Mouse (Mus musculus): ENCODE results near the gene Mlf2.

The Mlf2 gene

DNA sequence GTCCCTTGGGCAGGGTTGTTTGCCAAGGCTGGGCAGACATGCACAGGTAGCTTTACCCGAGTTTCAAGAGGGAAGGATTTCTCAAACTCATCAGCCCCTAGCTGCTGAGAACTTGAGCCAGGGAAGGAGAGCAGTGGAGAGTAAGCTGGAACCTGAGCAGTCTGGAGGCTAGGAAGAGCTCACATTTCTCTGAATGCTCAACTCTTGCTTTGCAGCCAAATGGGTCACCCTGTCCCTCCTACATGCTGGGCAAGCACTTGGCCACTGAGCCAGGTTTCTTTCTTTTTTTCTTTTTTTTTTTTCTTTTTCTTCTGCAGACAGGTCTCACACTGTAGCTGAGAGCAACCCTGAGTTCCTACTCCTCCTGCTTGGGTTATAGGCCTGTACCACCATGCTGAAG is 5.5 kb downstream of the Mlf2 start:
- no peak for DNase-seq

DNA sequence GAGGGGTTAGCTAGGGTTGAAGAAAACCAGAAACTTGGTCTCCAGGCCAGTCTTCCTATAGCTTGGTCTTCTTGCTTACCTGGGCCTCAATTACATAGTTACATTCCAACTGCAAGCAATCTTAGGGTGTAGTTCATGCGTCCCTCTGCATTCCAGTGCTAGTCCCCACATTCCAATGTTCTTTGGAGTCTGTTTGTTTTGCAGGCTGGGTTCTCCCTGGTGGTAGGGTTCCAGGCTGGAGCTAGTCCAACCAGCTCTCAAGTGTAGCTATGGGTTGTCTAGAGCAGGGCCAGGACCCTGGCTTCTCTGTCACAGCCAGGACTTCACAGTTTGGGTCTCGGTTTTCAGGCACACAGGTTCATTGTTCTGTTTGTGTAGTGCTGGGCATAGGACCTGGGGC is 6.3 kb downstream of the Mlf2 start:
- DNase-seq = no peak

DNA sequence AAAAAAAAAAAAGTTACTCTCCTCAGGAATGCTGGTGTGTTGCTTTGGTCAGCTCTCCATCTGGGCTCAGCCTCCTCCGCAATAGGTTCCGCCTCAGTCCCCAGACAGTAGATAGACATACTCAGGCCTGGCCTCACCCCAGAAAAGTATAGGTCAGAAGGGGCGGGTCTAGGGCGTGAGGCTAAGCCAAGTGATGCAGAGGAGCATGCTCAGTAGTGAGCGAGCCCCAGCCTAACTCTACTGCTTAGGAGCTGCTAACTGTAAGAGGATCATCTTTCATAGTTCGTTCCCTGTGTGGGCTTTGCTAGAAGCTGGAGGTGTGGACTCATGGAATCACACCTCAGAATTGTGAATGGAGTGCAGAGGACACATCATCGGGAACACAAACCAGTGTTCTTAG is 7.4 kb downstream of the Mlf2 start:
- DNase-seq = no peak

GRCm38 (mm10) chr6:124941679-124942078 is 10.5 kb downstream of the Mlf2 start:
- DNase-seq = no peak

GRCm38 (mm10) chr6:124943526-124943925 is 12.3 kb downstream of the Mlf2 start:
- no peak for DNase-seq

DNA sequence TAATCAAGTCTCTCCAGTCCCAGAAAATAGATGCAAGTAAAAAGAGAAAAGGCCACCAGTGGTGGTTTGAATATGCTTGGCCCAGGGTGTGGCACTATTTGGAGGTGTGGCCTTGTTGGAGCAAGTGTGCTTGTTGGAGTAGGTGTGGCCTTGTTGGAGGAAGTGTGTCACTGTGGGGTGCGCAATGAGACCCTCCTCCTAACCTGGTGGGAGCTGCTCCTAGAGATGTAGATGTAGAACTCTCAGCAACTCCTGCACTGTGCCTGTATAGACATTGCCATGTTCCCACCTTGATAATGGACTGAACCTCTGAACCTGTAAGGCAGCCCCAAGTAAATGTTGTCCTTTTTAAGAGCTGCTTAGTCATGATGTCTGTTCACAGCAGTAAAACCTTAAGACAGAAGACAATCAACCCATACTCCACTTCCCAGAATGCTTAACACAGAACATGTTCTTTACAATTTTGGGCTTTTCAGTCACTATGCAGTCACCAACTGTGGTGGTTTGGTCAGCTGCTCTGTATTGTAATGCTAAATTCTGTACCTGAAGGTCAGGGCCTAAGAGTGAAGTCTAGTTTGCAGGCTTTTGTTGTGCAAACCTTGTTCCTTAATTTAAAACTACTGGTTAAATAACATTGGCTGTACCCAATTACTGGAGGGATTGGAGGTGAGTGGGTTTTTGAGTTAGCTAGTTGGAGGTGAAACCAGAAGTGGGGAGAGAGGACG is 23.0 kb downstream of the Mlf2 start:
- DNase-seq = no peak

DNA sequence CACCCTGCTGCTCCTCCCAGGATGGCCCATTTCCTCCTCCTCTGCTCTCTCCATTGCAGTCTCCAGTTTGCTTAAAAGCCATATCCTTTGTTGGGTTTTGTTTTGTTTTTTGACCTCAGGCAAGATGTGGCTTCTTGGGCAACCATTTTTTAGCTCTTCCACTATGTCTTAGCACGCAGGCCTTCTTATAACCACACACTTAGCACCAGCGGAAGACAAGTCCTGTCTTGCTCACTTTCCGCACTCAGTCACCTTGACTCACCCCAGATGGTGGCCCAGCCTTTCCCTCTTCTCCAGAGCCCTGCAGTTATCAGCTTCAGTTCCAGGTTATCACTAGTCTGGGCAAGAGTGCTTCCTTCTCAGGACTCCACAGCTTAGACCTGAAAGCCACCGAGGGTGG is 24.0 kb downstream of the Mlf2 start:
- no peak for DNase-seq

DNA sequence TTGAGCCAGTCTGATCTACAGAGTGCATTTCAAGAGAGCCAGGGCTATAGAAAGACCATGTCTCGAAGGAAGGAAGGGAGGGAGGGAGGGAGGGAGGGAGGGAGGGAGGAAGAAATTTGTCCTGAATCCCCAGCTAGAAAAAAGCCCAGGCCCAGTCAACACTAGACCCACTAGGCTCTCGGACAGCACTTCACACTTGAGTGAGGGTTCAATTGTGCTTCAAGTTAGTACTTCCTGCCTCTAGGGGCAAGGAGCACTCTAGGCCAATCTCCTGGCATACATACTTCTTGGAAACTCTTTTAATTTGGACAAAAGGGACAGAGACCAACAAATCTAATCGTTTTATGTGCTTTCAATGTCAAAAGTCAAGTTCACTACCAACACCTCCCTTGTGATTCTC is 26.9 kb downstream of the Mlf2 start:
- DNase-seq = no peak

- DNase-seq = no peak
These were observed 28.8 kb downstream of the Mlf2 start for GRCm38 (mm10) chr6:124959960-124960359.

DNA sequence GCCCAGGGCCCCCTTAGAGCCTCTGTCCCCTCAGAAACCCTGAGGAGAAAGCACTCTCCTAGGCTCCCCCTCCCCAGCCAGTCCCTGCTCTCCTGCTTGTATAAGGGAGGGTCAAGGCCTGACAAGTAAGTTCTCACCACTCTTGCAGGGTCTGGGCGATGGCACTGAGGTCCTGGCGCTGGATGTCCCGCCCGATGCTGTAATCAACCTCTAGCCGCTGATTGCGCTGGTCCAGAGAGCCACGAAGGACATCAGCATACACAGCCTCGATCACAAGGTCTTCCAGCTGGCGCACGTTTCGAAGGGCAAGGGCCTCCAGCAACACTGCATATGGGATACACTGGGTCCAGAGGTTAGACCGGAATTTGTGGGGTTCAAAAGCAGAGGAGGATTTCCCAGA is 29.8 kb downstream of the Mlf2 start:
- DNase-seq = no peak

DNA sequence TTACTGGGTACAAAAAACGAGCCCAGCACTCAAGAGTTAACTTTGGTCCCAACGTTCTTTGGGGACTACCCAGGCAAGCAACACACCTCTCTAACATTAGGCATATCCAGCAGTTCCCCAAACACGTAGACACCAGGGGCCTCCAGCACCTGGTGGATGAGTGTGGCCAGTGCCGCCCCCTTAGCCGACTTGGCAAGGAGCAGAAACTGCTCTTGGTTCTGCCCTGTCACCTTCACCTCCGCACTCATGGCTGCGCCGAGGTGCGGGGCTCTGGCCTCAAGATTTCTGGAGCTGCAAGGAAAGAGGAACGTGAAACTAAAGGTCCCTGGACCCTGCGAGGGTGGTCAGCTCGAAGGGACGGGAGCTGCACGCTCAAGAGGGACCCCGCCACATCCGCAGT is 33.5 kb downstream of the Mlf2 start:
- peak; percentile 7 for DNase-seq

- DNase-seq = peak; percentile 94
These were observed 34.0 kb downstream of the Mlf2 start, which contains the start of gene Cops7a for GRCm38 (mm10) chr6:124965088-124965719. Gene Cops7a, minus strand, starts transcription at chr6:124965538.

DNA sequence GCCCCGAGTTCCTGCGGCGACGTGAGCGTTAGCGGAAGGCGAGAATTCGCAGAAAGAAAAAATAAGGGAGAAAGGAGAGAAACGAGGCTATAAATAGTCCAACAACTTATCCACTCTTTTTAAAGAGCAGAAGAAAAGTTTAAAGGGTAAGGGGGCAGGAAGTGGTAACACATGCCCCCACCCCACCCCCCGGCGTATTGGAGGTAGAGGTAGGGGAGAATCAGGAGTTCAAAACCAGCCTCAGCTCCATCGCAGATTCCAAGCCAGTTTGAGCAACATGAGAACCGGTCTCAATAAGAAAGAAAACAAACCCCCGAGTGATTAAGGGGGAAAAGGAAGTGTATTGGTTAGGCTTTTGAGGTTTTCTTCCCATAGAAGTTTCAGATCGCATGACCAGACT is 34.6 kb downstream of the Mlf2 start:
- no peak for DNase-seq

- DNase-seq = no peak
These were observed 35.4 kb downstream of the Mlf2 start for GRCm38 (mm10) chr6:124966466-124967118.

DNA sequence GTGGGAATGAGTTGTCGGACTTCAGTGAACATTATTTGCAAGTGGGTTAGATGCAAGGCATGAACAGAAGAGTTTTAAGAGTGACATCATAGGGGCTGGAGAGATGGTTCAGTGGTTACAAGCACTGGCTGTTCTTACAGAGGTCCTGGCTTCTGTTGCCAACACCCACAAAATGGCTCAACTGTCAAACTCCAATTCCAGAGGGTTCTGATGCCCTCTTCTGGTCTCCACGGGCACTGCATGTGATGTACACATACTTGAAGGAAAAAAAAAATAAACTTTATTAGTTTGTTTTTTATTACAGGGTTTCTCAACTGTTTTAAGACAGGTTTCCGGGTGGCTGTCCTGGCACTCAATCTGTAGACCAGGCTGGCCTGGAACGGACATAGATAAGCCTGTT is 36.6 kb downstream of the Mlf2 start:
- DNase-seq = peak; percentile 50
